Mouse (Mus musculus) neural tube, embryonic 10.5 days (tissue): ENCODE measurements around the gene Mapk6.
"Not testable (repeated sequence)": the region's sequence is repeated elsewhere in the genome, so short reads cannot be mapped to it uniquely, and the experiment has no call there.

Source experiments
- DNase-seq: peaks from one replicate; pipeline ENCODE4 v3.0.0-alpha.2; 2017; ENCODE audit warnings: low spot score; ENCODE audit errors: extremely low spot score

Mapk6 gene

GRCm38 (mm10) chr9:75409852-75410378 is at the start of gene Mapk6:
Gene Mapk6 (minus strand): TSS chr9:75410005.
- DNase-seq, result peak; percentile 96

GRCm38 (mm10) chr9:75455684-75456083 is 45.9 kb upstream of the Mapk6 start:
- no peak for DNase-seq

- no peak for DNase-seq
Measured at GRCm38 (mm10) chr9:75453994-75454393, 44.2 kb upstream of the Mapk6 start.

GRCm38 (mm10) chr9:75448021-75448420 is 38.2 kb upstream of the Mapk6 start:
- DNase-seq, result no peak

- DNase-seq, result not testable (repeated sequence)
Measured at GRCm38 (mm10) chr9:75446574-75446973, 36.8 kb upstream of the Mapk6 start.

- DNase-seq, result no peak
Measured at GRCm38 (mm10) chr9:75444981-75445380, 35.2 kb upstream of the Mapk6 start.

GRCm38 (mm10) chr9:75441691-75442131 is 31.9 kb upstream of the Mapk6 start:
- DNase-seq, result no peak

- DNase-seq, result peak; percentile 89
Measured at GRCm38 (mm10) chr9:75440796-75441666, 31.2 kb upstream of the Mapk6 start, which contains the start of gene Leo1. Gene Leo1 (plus strand): TSS chr9:75441524.

GRCm38 (mm10) chr9:75437653-75438385 is 28.0 kb upstream of the Mapk6 start:
- DNase-seq, result no peak

GRCm38 (mm10) chr9:75435918-75436317 is 26.1 kb upstream of the Mapk6 start:
- peak; percentile 73 for DNase-seq

GRCm38 (mm10) chr9:75435291-75435690 is 25.5 kb upstream of the Mapk6 start:
- DNase-seq, result no peak

GRCm38 (mm10) chr9:75434872-75435271 is 25.1 kb upstream of the Mapk6 start:
- no peak for DNase-seq

GRCm38 (mm10) chr9:75434172-75434793 is 24.5 kb upstream of the Mapk6 start:
- DNase-seq, result no peak

GRCm38 (mm10) chr9:75432694-75433093 is 22.9 kb upstream of the Mapk6 start:
- DNase-seq, result no peak

- DNase-seq, result no peak
Measured at GRCm38 (mm10) chr9:75430822-75431621, 21.2 kb upstream of the Mapk6 start.

GRCm38 (mm10) chr9:75429657-75430056 is 19.9 kb upstream of the Mapk6 start:
- DNase-seq, result no peak

GRCm38 (mm10) chr9:75429040-75429439 is 19.2 kb upstream of the Mapk6 start:
- no peak for DNase-seq

- DNase-seq, result no peak
Measured at GRCm38 (mm10) chr9:75428274-75428600, 18.4 kb upstream of the Mapk6 start.

GRCm38 (mm10) chr9:75427366-75428273 is 17.8 kb upstream of the Mapk6 start:
- DNase-seq, result no peak
